ENCODE assay signal across 21 mouse cellular contexts in the genomic region with DNA sequence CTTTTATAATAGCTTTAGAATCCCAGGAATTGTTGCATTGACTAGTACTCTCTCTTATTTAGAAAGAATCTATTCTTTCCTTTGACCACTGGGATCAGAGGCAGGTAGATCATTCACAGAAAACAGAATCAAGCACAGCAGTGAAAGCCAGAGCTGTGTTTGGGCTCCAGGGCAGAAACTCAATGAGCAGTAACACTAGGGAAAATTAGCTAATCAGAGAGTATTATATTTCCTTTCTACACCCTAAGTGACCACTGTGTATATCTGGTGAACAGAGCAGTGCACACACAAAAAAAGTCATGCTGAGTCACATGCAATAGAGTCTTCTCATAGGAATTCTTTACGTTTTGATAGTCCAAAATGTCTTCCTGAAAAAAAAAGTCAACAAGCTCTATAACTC.
A peak's percentile ranks its signal among the peaks of the same experiment; 100 is the strongest.
DNase-seq lines count a peak whose midpoint lies in the region; ATAC-seq lines count a peak whose summit lies in the region.
"Had no signal": no experiment of that assay in that cellular context is flagged by ENCODE, and none has a peak within 500 bp of the region (broad histone marks: within the 10 kb centered on the region; RNA-seq: fewer than 3 reads in every experiment).

No protein-coding gene starts in this region.

- no peak overlapping the region for H3K4me3 ChIP-seq in kidney, embryonic 15.5 days (replicated peaks)
- no peak overlapping the region for H3K4me3 ChIP-seq in kidney, embryonic 16.5 days (ENCODE audit: low read length)
- H3K4me3 ChIP-seq: embryonic facial prominence, embryonic 10.5 days; embryonic facial prominence, embryonic 12.5 days; forebrain, embryonic 13.5 days; forebrain, embryonic 15.5 days had no signal

- no peaks in the 10 kb centered on the region for H3K9me3 ChIP-seq in kidney, embryonic 15.5 days (replicated peaks)
- no peaks in the 10 kb centered on the region for H3K9me3 ChIP-seq in kidney, embryonic 16.5 days (ENCODE audit: low read length)
- H3K9me3 ChIP-seq: embryonic facial prominence, embryonic 10.5 days; embryonic facial prominence, embryonic 12.5 days; forebrain, embryonic 13.5 days; forebrain, embryonic 15.5 days had no signal

- no peaks in the 10 kb centered on the region for H3K4me1 ChIP-seq in kidney, embryonic 15.5 days
- no peaks in the 10 kb centered on the region for H3K4me1 ChIP-seq in kidney, embryonic 16.5 days (ENCODE audit: insufficient read depth, low read length)
- H3K4me1 ChIP-seq: embryonic facial prominence, embryonic 10.5 days; embryonic facial prominence, embryonic 12.5 days; forebrain, embryonic 13.5 days; forebrain, embryonic 15.5 days had no signal

- WGBS in kidney, embryonic 15.5 days: 63% methylated on average over 1 of the region's 1 CpGs
- 58% methylated on average over 1 of the region's 1 CpGs for WGBS in kidney, embryonic 16.5 days

- H3K27me3 ChIP-seq in kidney, embryonic 15.5 days: no peaks in the 10 kb centered on the region
- no peaks in the 10 kb centered on the region for H3K27me3 ChIP-seq in kidney, embryonic 16.5 days (ENCODE audit: insufficient read depth, low read length)
- H3K27me3 ChIP-seq: embryonic facial prominence, embryonic 12.5 days; forebrain, embryonic 13.5 days; forebrain, embryonic 15.5 days had no signal

- no peaks in the 10 kb centered on the region for H3K36me3 ChIP-seq in kidney, embryonic 15.5 days
- no peaks in the 10 kb centered on the region for H3K36me3 ChIP-seq in kidney, embryonic 16.5 days (ENCODE audit: insufficient read depth, low read length)
- H3K36me3 ChIP-seq: embryonic facial prominence, embryonic 10.5 days; embryonic facial prominence, embryonic 12.5 days; forebrain, embryonic 15.5 days had no signal

- ATAC-seq in kidney, embryonic 15.5 days (replicated peaks; ENCODE audit: low FRiP score): peak; percentile 83
- ATAC-seq in kidney, embryonic 16.5 days (ENCODE audit: low FRiP score, low TSS enrichment): peak; percentile 75; the same call in 1 of the 2 replicates
- ATAC-seq: forebrain, embryonic 13.5 days; forebrain, embryonic 15.5 days; forebrain, postnatal 0 days had no signal

- peak; percentile 7 for DNase-seq in kidney, adult 9 months
- no peak for DNase-seq in kidney, adult 11 months
- DNase-seq in kidney, adult 18-20 months: no peak
- no peak for DNase-seq in embryo, embryonic 10 days (ENCODE audit: low spot score)
- no peak for DNase-seq in spleen, postnatal 10 days (ENCODE audit: low spot score in 2 of 2)
- DNase-seq: adrenal gland, adult 2 months; adrenal gland, postnatal 10 days; adrenal gland, postnatal 25 days; cerebellum, adult 11 months; cerebellum, adult 18-20 months; cerebellum, adult 8-10 months; cerebellum, adult 9-11 months; cerebellum, postnatal 14 days; cerebellum, postnatal 36 days; forebrain, postnatal 0 days had no signal

- no peak overlapping the region for H3K27ac ChIP-seq in kidney, embryonic 15.5 days
- H3K27ac ChIP-seq in kidney, embryonic 16.5 days (ENCODE audit: low read length): no peak overlapping the region
- H3K27ac ChIP-seq: embryonic facial prominence, embryonic 10.5 days; embryonic facial prominence, embryonic 12.5 days; forebrain, embryonic 13.5 days; forebrain, embryonic 15.5 days had no signal

- no peak overlapping the region for H3K9ac ChIP-seq in kidney, embryonic 15.5 days
- H3K9ac ChIP-seq in kidney, embryonic 16.5 days (replicated peaks; ENCODE audit: low read length): no peak overlapping the region
- H3K9ac ChIP-seq: embryonic facial prominence, embryonic 12.5 days; forebrain, embryonic 13.5 days; forebrain, embryonic 15.5 days; forebrain, postnatal 0 days had no signal

- H3K4me2 ChIP-seq in kidney, embryonic 15.5 days: no peak overlapping the region
- no peak overlapping the region for H3K4me2 ChIP-seq in kidney, embryonic 16.5 days (replicated peaks; ENCODE audit: low read depth, low read length)
- H3K4me2 ChIP-seq: embryonic facial prominence, embryonic 12.5 days; forebrain, embryonic 13.5 days; forebrain, embryonic 15.5 days had no signal
